Mouse (Mus musculus) heart, embryonic 14.5 days (tissue): ENCODE measurements around the gene Mrpl33. TPM values are rescaled to one million over a fixed set of nuclear protein-coding genes. Genes with fewer than 3 reads are reported as not detected.

Experiments
- ATAC-seq: fragments of 200-750 bp; cut with Nextera tagmentation; 2 replicates; pipeline ENCODE4 v1.8.0; 2017; ENCODE audit warnings: low read depth, moderate TSS enrichment; ENCODE audit not compliant: insufficient number of reproducible peaks, insufficient read depth, low FRiP score
- H3K27ac ChIP-seq, 2 experiments: fragments of 200-500 bp in 1 of 2; fragments of 300-500 bp in 1 of 2; sonication (generic) in 1 of 2; replicated peaks in 1 of 2; 2 replicates each; pipeline ENCODE4 v1.5.1; 2012 to 2014; ENCODE audit warnings: low read depth in 2 of 2, low read length in 2 of 2, control low read depth in 1 of 2, mild to moderate bottlenecking in 1 of 2, mixed read lengths in 1 of 2; ENCODE audit not compliant: control insufficient read depth in 1 of 2, insufficient read depth in 1 of 2
- H3K27me3 ChIP-seq: fragments of 300-500 bp; sonication (generic); 2 replicates; pipeline ENCODE4 v1.6.1; 2014; ENCODE audit warnings: mild to moderate bottlenecking, low read length, control low read depth; ENCODE audit not compliant: control insufficient read depth, insufficient read depth
- H3K36me3 ChIP-seq: fragments of 300-500 bp; sonication (generic); 2 replicates; pipeline ENCODE4 v1.6.1; 2014; ENCODE audit warnings: mild to moderate bottlenecking, control low read depth, low read length, mixed read lengths; ENCODE audit not compliant: control insufficient read depth, insufficient read depth
- H3K4me1 ChIP-seq, 2 experiments: fragments of 200-500 bp in 1 of 2; fragments of 300-500 bp in 1 of 2; sonication (generic) in 1 of 2; 2 replicates each; pipeline ENCODE4 v1.6.1; 2012 to 2014; ENCODE audit warnings: low read length in 2 of 2, control low read depth in 1 of 2, mixed read lengths in 1 of 2; ENCODE audit not compliant: control insufficient read depth in 2 of 2, insufficient read depth in 2 of 2
- H3K4me2 ChIP-seq: fragments of 300-500 bp; sonication (generic); 2 replicates; pipeline ENCODE4 v1.6.1; 2014; ENCODE audit warnings: mild to moderate bottlenecking, low read length
- H3K4me3 ChIP-seq, 2 experiments: fragments of 200-500 bp in 1 of 2; fragments of 300-500 bp in 1 of 2; sonication (generic) in 1 of 2; 2 replicates each; pipeline ENCODE4 v1.5.1; 2012 to 2014; ENCODE audit warnings: low read length in 2 of 2, mild to moderate bottlenecking in 2 of 2, control low read depth in 1 of 2, low read depth in 1 of 2, moderate library complexity in 1 of 2; ENCODE audit not compliant: control insufficient read depth in 1 of 2, insufficient read depth in 1 of 2
- H3K9ac ChIP-seq: fragments of 300-500 bp; sonication (generic); 2 replicates; pipeline ENCODE4 v1.6.1; 2014; ENCODE audit warnings: mild to moderate bottlenecking, low read length
- H3K9me3 ChIP-seq: fragments of 300-500 bp; sonication (generic); 2 replicates; pipeline ENCODE4 v1.6.1; 2016; ENCODE audit warnings: low read length, control low read depth; ENCODE audit not compliant: control insufficient read depth
- WGBS: fragments of 180-500 bp; shearing (Covaris S2); extraction: QIAGEN DNeasy Blood & Tissue Kit; methylation state at CpG from one replicate; pipeline ENCODE4 v1.1.7; 2014; 5-methylcytosine and 5-hydroxymethylcytosine counted together
- polyA plus RNA-seq: library from polyadenylated mRNA; unstranded; fragments of >200 nt; fragmentation: Nextera tagmentation; extraction: Ambion mirVana; gene quantifications from 2 replicates; pipeline ENCODE4 v1.2.1, GENCODE M21; 2014

Gene Mrpl33
- polyA plus RNA-seq, 1 experiment from 2014 or later = 456 TPM

- Histone ChIP-seq H3K9me3 (no peaks in the 10 kb centered on the region), H3K4me2 (peak overlapping the region; percentile 88), H3K4me1 (peaks cover 10 to 14% of the 10 kb centered on the region in 2 experiments), H3K27ac (no peak overlapping the region), H3K4me3 (peak overlapping the region in 1 of 2 experiments; percentile 40; a peak in 3 of 4 replicates), H3K27me3 (no peaks in the 10 kb centered on the region), H3K36me3 (no peaks in the 10 kb centered on the region), H3K9ac (peak overlapping the region; percentile 66)
- WGBS = 67% methylated on average over 6 of the region's 6 CpGs
- ATAC-seq = no peak
Measured at GRCm38 (mm10) chr5:31597430-31597944, 752 bp downstream of the Mrpl33 start.

- Histone ChIP-seq H3K4me1 (peaks cover 10 to 14% of the 10 kb centered on the region in 2 experiments), H3K27ac (no peak overlapping the region), H3K4me2 (no peak overlapping the region), H3K27me3 (no peaks in the 10 kb centered on the region), H3K4me3 (no peak overlapping the region), H3K9me3 (no peaks in the 10 kb centered on the region), H3K36me3 (no peaks in the 10 kb centered on the region), H3K9ac (no peak overlapping the region)
- ATAC-seq = no peak
- 76% methylated on average over 7 of the region's 7 CpGs for WGBS
Measured at GRCm38 (mm10) chr5:31598121-31598520, 1.4 kb downstream of the Mrpl33 start.

GRCm38 (mm10) chr5:31598579-31598978 is 1.8 kb downstream of the Mrpl33 start:
- H3K4me2 ChIP-seq = no peak overlapping the region
- H3K27me3 ChIP-seq = no peaks in the 10 kb centered on the region
- no peak overlapping the region for H3K9ac ChIP-seq
- no peaks in the 10 kb centered on the region for H3K36me3 ChIP-seq
- ATAC-seq = no peak
- no peak overlapping the region for H3K4me3 ChIP-seq
- no peaks in the 10 kb centered on the region for H3K9me3 ChIP-seq
- peaks cover 10 to 14% of the 10 kb centered on the region in 2 experiments for H3K4me1 ChIP-seq
- no peak overlapping the region for H3K27ac ChIP-seq
- 73% methylated on average over 4 of the region's 4 CpGs for WGBS

- H3K4me3 ChIP-seq = no peak overlapping the region
- WGBS = 85% methylated on average over 2 of the region's 2 CpGs
- H3K9ac ChIP-seq = no peak overlapping the region
- no peak for ATAC-seq
- no peaks in the 10 kb centered on the region for H3K27me3 ChIP-seq
- no peaks in the 10 kb centered on the region for H3K36me3 ChIP-seq
- H3K27ac ChIP-seq = no peak overlapping the region
- no peaks in the 10 kb centered on the region for H3K9me3 ChIP-seq
- no peak overlapping the region for H3K4me2 ChIP-seq
- peaks cover 10 to 14% of the 10 kb centered on the region in 2 experiments for H3K4me1 ChIP-seq
Measured at GRCm38 (mm10) chr5:31599161-31599560, 2.4 kb downstream of the Mrpl33 start.

GRCm38 (mm10) chr5:31601162-31601722 is 4.5 kb downstream of the Mrpl33 start:
- no peak for ATAC-seq
- peaks cover 10% of the 10 kb centered on the region in 2 experiments for H3K4me1 ChIP-seq
- H3K4me2 ChIP-seq = no peak overlapping the region
- no peak overlapping the region for H3K27ac ChIP-seq
- no peak overlapping the region for H3K4me3 ChIP-seq
- whole genome bisulfite sequencing = 46% methylated on average over 7 of the region's 7 CpGs
- H3K9ac ChIP-seq = no peak overlapping the region
- H3K9me3 ChIP-seq = no peaks in the 10 kb centered on the region
- H3K36me3 ChIP-seq = no peaks in the 10 kb centered on the region
- no peaks in the 10 kb centered on the region for H3K27me3 ChIP-seq

- H3K27me3 ChIP-seq = no peaks in the 10 kb centered on the region
- H3K36me3 ChIP-seq = no peaks in the 10 kb centered on the region
- ATAC-seq = peak; percentile 50; the same call in 1 of the 2 replicates
- no peak overlapping the region for H3K4me3 ChIP-seq
- no peak overlapping the region for H3K9ac ChIP-seq
- H3K27ac ChIP-seq = no peak overlapping the region
- H3K4me1 ChIP-seq = peaks cover 2 to 4% of the 10 kb centered on the region in 2 experiments
- no peak overlapping the region for H3K4me2 ChIP-seq
- no peaks in the 10 kb centered on the region for H3K9me3 ChIP-seq
- WGBS = 72% methylated on average over 1 of the region's 1 CpGs
Measured at GRCm38 (mm10) chr5:31602377-31602776, 5.6 kb downstream of the Mrpl33 start.

- no peak overlapping the region for H3K4me2 ChIP-seq
- H3K27ac ChIP-seq = no peak overlapping the region
- H3K9ac ChIP-seq = no peak overlapping the region
- no peak for ATAC-seq
- H3K36me3 ChIP-seq = no peaks in the 10 kb centered on the region
- no peaks in the 10 kb centered on the region for H3K27me3 ChIP-seq
- 64% methylated on average over 6 of the region's 6 CpGs for WGBS
- no peak overlapping the region for H3K4me3 ChIP-seq
- no peaks in the 10 kb centered on the region for H3K9me3 ChIP-seq
- peaks cover 0 to 2% of the 10 kb centered on the region in 2 experiments; a peak in 2 of 4 replicates for H3K4me1 ChIP-seq
Measured at GRCm38 (mm10) chr5:31603766-31604165, 7.0 kb downstream of the Mrpl33 start.

GRCm38 (mm10) chr5:31606151-31606550 is 9.4 kb downstream of the Mrpl33 start:
- no peak overlapping the region for H3K27ac ChIP-seq
- H3K4me2 ChIP-seq = no peak overlapping the region
- no peaks in the 10 kb centered on the region for H3K27me3 ChIP-seq
- no peak overlapping the region for H3K4me3 ChIP-seq
- H3K4me1 ChIP-seq = peaks cover 0 to 2% of the 10 kb centered on the region in 2 experiments; a peak in 2 of 4 replicates
- WGBS = 59% methylated on average over 3 of the region's 3 CpGs
- no peak for ATAC-seq
- H3K9me3 ChIP-seq = no peaks in the 10 kb centered on the region
- H3K36me3 ChIP-seq = no peaks in the 10 kb centered on the region
- no peak overlapping the region for H3K9ac ChIP-seq
